Mouse (Mus musculus): ENCODE data around the gene Ankrd11.

The Ankrd11 gene

GRCm38 (mm10) chr8:123005328-123005727 is 36.7 kb downstream of the Ankrd11 start:
- no peak for DNase-seq (ENCODE audit: low spot score in 2 of 2)

- DNase-seq (ENCODE audit: low spot score in 2 of 2) = no peak
Measured at GRCm38 (mm10) chr8:123004033-123004922, 37.8 kb downstream of the Ankrd11 start.

GRCm38 (mm10) chr8:123000311-123000710 is 41.8 kb downstream of the Ankrd11 start:
- no peak for DNase-seq (ENCODE audit: low spot score in 2 of 2)

GRCm38 (mm10) chr8:122997963-122998362 is 44.1 kb downstream of the Ankrd11 start:
- no peak for DNase-seq (ENCODE audit: low spot score in 2 of 2)

- no peak for DNase-seq (ENCODE audit: low spot score in 2 of 2)
Measured at GRCm38 (mm10) chr8:122993740-122994139, 48.3 kb downstream of the Ankrd11 start.

- no peak for DNase-seq (ENCODE audit: low spot score in 2 of 2)
Measured at GRCm38 (mm10) chr8:122993031-122993430, 49.0 kb downstream of the Ankrd11 start.

- DNase-seq (ENCODE audit: low spot score in 2 of 2) = no peak
Measured at GRCm38 (mm10) chr8:122992296-122992695, 49.8 kb downstream of the Ankrd11 start.

- no peak for DNase-seq (ENCODE audit: low spot score in 2 of 2)
Measured at GRCm38 (mm10) chr8:122991368-122991767, 50.7 kb downstream of the Ankrd11 start.

GRCm38 (mm10) chr8:122989976-122990375 is 52.1 kb downstream of the Ankrd11 start:
- DNase-seq (ENCODE audit: low spot score in 2 of 2) = no peak

GRCm38 (mm10) chr8:122988955-122989354 is 53.1 kb downstream of the Ankrd11 start:
- DNase-seq (ENCODE audit: low spot score in 2 of 2) = no peak

- no peak for DNase-seq (ENCODE audit: low spot score in 2 of 2)
Measured at GRCm38 (mm10) chr8:122987255-122987654, 54.8 kb downstream of the Ankrd11 start.

GRCm38 (mm10) chr8:122986501-122987184 is 55.4 kb downstream of the Ankrd11 start:
- no peak for DNase-seq (ENCODE audit: low spot score in 2 of 2)

- DNase-seq (ENCODE audit: low spot score in 2 of 2) = no peak
Measured at GRCm38 (mm10) chr8:122984175-122984574, 57.9 kb downstream of the Ankrd11 start.

GRCm38 (mm10) chr8:122983178-122983942 is 58.7 kb downstream of the Ankrd11 start:
- DNase-seq (ENCODE audit: low spot score in 2 of 2) = no peak

- DNase-seq (ENCODE audit: low spot score in 2 of 2) = no peak
Measured at GRCm38 (mm10) chr8:122981646-122982045, 60.4 kb downstream of the Ankrd11 start.

- DNase-seq (ENCODE audit: low spot score in 2 of 2) = no peak
Measured at GRCm38 (mm10) chr8:122979865-122980509, 62.1 kb downstream of the Ankrd11 start.

GRCm38 (mm10) chr8:122979424-122979823 is 62.7 kb downstream of the Ankrd11 start:
- no peak for DNase-seq (ENCODE audit: low spot score in 2 of 2)

- DNase-seq (ENCODE audit: low spot score in 2 of 2) = no peak
Measured at GRCm38 (mm10) chr8:122976046-122976445, 66.0 kb downstream of the Ankrd11 start.

- no peak for DNase-seq (ENCODE audit: low spot score in 2 of 2)
Measured at GRCm38 (mm10) chr8:122969964-122970620, 72.0 kb downstream of the Ankrd11 start.

- DNase-seq (ENCODE audit: low spot score in 2 of 2) = no peak
Measured at GRCm38 (mm10) chr8:122968145-122968544, 73.9 kb downstream of the Ankrd11 start.

- no peak for DNase-seq (ENCODE audit: low spot score in 2 of 2)
Measured at GRCm38 (mm10) chr8:122966638-122967037, 75.4 kb downstream of the Ankrd11 start.
